Mouse (Mus musculus) cerebellum, adult (tissue): Measurements from ENCODE around the gene Gjb4.

Experiments
- ATAC-seq: cut with Nextera tagmentation; 2 replicates; pipeline ENCODE4 v1.9.2; 2017; ENCODE audit warnings: mild to moderate bottlenecking, moderate library complexity, mixed read lengths; ENCODE audit not compliant: insufficient number of reproducible peaks, low FRiP score, low TSS enrichment

Gjb4 gene

DNA sequence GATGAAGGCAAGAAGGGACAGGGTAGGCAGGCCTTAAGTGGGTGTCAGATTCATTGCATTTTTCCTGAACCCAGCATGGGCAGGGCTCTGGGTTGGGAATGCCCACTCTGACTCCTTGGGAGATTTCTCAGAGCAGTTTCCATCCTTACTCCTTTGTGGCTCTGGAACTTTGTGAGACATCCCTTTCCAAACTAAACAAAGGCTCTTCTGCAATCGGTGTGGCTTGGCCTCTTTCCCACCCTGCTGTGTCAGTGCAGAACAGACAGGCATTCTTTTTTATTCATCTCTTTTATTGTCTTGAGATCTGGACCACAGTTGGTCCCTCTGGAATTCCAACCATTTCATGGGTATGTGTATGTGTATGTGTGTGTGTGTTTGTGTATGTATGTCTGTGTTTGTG lies 1.3 kb downstream of the Gjb4 start:
- no peak for ATAC-seq

DNA sequence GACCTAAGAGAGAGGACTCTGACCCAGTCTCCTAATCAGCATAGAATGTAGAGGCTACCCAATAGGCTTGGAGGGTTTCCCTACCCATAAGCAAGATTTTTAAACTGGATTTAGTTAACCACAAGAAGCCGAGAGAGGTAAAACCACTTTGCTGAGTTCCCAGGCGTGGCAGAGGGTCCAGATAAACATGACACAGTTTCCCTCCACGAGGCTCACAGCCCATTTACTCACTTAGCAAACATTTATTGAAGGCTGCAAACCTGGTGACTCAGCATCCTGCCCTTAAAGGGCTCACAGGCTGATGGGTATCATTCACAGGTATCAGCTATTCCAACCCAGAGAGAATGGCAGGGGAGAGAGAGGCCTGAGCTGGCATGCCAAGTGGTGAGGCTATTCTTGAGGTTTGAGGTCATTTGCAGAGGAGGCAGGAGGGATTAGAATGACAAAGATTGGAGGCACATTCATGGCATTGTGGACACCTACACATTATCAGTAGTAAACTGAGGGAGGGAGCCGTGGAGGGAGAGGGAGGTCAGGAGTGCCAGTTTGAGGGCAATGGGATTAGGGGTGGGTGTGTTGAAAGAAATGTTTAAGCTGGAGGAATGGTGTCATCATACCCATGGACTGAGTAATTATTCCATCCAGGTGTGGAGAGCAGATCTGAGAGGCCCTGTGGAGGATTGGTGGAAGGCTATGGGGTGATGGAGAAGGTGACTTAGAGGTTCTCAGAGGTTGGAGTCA lies 4.2 kb downstream of the Gjb4 start:
- no peak for ATAC-seq

DNA sequence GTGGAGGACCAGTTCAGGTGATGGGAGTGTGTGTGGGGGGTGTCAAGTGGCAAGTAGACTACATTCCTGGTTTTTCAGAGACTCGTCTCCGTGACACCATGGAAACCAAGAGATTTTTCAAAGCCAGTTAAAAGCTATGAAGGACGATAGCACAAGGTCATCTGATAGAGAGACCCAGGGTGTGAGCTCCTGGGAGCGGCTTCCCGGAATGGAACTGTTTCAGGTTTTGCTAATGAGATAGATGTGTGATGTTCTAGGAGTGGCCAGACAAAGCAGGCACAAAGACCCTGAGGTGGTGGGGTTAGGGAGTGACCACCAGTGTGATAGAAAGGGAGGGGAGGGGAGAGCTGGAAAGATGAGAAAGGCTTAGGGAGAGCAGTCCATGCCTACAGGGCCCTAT lies 8.9 kb downstream of the Gjb4 start:
- ATAC-seq = no peak

DNA sequence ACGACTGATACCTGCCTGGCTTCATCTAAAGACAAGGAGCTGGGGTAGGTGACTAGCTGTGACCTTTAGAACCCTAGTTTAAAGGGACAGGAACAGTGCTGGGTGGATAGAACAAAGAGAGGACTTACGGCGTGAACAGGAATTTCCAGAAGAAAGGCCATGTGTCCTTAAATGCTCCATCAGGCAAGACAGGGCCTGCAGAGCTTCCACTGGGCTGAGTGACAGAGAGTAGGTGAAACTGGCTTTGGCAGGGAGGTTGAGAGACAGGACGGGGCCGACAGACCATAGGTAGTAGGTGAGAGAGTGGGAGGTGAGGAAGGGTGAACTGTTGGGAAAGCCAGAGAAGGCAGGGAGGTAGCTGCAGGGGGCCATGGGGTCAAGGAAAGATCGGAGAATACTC lies 12.5 kb downstream of the Gjb4 start:
- ATAC-seq = no peak

DNA sequence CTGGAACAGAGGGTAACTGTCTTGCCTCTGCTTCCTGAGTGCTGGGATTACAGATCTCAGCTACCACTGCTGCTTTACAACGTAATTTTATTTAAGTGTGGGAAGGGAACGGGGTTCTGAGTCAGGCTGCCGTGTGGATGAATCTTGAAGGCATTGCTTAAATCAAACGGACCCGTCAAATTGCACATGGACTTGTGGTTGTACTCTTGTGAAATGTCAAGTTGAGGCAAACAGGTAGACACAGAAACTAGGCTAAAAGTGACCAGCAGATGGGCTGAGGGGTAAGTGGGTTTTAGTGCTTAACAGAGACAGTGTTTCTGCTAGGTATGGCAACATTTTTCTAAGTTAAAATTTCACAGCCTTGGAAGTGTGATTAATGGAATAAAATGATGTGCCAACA lies 16.2 kb downstream of the Gjb4 start:
- no peak for ATAC-seq

DNA sequence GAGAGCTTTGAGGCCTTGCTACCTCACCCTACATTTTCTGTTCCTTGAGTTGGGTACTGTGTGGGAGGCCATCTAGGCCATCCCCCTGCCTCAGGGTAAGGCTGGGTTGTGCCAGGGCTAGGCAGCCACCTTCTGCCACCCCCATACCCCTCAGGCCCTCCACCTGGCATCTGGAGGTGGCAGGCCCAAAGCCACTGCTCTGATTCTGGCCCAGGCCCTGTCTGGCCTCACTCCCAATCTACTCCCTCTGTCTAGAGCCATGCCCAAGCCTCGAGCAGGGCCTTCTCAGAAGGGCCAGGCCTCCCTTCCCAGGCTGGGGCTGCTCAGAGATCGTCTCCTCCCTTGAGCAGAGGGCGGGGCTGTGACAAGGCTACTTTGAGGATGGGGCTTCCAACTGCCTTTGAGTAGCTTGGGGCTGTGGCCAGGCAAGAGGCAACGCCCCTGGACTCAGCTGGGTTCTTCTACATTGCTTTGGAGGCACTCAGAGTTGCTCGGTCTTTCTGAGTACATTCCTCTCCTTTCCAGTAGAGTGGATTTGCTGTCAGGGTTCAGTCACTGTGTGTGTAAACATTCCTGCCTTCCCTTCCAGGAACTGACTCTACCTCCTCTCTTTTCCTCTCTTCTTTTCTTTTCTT lies 18.9 kb downstream of the Gjb4 start:
- ATAC-seq = no peak

DNA sequence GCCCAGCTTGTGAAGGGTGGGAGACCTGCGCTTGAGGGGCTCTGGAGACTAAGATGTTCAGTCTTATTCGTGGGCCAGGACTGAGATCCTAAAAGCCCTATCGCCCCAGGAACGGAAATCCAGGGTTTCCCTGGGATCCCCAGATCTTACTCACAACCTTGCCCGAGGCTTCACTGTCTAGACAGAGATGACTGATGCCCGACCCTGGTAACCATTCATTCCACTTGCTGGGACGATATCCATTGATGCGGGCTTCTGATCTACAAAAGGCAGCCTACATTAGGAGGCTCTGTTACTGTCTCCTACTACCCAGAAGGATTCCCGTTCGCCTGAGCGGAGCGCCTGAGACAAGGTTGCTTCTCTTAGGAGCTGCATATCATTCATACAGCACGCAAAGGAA lies 22.7 kb downstream of the Gjb4 start:
- no peak for ATAC-seq

DNA sequence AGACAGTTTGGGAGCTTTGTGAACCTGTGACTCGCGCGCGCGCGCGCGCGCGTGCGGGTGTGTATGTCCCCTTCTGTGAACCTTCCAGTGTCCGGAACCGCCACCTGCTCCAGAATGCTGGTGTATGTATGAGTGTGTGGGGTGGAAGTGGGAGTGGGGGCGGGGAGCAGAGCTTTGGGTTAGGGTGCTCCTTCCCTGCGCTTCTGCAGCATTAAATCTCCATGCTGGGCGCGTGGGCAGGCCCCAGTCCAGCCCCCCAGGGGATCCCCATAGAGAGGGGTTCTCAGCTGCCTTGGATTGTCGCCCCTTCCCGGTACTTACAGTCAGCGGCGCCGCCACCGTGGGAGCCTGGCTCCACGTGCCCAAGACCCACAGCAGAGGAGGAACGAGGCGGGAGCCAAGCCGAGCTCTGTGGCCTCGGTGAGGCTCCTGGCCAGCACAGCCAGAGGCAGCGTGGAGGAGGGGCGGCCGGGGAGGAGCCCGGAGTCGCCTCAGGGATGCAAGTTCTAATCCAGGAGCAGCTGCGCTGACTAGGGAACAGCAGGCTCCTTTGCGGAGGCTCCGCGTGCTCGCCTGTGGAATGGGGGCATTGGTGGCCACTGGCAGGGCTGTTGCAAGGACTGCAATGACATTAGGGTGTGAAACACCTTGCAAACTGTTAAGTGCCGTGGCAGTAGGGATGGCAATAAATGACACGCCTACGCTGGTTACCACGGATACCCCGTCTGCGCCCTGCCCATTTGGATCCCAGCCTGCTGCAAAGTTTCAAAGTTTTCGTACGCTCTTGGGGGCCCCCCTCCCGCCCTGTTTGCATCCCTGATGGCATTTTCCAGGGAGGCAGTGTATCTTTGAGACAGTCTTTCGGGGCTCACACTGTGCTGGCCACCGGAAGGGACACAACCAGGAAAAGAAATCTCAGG lies 23.4 kb downstream of the Gjb4 start, which contains the start of gene Gjb3:
Gene Gjb3, minus strand, starts transcription at position 664 of the 920 bp plus-strand sequence.
- no peak for ATAC-seq

DNA sequence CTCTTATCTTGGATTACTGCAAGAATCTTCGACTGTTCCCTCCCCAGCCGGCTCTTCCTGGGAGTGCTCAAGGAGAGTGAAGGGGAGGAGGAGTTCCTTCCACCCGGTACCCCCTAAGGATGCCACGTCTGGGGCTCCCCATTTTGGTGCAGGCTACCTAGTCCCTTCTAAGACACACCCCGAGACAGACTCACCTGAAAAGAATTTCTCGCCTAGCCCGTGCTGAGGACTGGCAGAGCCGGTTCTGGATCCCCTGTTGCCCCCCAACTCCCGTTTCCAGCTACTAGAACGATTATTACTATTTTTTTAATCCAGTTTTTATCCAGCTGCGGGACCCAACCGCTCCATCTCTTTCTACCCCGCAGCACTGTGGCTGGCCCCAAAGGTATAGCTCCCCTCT lies 24.1 kb downstream of the Gjb4 start:
- no peak for ATAC-seq

DNA sequence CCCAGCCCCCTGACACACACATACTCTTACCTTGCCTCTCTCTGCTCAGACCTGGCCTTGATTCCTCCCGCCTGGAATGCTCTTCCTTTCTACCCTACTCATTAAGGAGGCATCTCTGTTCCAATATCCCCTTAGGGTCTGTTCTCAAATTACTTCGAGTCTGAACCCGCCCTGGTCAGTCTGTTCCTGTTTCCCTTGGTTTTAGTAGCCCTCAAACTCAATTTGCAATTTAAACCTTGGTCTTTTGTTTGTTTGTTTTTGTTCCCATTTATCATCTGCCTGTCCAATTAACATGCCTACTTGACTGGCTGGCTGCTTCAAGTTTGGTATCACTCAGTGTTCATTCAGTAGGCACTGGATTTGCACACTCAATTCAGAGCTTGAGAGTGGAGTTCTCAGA lies 24.8 kb downstream of the Gjb4 start:
- no peak for ATAC-seq

DNA sequence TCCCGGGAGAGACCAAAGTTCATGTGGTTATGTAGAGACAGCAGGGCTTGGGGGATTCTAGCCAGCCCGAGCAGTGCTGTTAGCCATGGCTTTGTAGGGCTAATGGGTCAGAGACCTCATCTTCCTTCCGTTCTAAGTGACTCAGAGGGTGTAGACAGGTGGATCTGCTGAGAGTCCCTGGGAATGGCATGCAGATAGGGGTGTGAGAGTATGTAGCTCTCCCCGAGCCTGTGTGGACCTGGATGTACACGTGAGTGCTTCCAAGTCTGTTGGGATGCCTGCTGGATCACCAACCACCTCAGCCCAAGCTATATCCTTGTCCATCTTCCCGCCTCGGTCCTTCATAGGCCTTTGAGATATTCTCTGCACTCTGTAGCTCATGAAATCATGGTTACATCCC lies 25.5 kb downstream of the Gjb4 start:
- no peak for ATAC-seq

DNA sequence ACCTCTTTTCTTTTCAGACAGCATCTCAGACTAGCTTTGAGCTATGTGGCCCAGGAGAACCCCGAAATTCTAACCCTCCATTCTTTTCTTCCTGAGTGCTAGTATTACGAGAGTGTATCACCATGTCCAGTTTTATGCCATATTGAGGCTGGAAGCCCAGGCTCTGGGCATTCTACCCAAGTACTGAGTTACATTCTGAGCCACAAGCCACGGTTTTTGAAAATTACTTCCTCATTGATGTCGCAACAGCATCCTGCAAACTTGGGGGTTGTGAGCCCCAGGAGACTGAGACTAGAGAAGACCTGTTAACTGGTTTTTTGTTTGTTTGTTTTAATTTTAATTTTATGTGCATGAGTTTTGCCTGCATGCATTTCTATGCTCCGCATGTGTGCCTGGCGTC lies 26.1 kb downstream of the Gjb4 start:
- no peak for ATAC-seq

DNA sequence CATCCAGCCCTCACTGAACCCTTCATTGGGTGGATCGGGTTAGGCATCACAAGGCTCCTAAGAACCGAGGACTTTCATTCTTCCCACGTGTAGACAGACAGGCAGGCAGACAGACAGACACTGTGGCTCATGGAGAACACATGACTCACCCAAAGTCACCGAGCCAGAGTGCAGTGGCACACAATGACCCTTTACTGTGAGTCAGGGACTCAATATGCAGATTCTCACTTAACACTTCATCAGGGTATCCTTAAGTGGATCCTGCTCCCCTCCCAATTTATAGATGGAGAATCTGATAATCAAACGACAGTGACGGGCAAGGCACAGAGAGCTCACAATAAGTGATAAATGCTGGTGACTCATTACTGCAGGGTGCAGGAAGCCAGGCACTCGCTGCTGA lies 26.6 kb downstream of the Gjb4 start:
- ATAC-seq = no peak

DNA sequence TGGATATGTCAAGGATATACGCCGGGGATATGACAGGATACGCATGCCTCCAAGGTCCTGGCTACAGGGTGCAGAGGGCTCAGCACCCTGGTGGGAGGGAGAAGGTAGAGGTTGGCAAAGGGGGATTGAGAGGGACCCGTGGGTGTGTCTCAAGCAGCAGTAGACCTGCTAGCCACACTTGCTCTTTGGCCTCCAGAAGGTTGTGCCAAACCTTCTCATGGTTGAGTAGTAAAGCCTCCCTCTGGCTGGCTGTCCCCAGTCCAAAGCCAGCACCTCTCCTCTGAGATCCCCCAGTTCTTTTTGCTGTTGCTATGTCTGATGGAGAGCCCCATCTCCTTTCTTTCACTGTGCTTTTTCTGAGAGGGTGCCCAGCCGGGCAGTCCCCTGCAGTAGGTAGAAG lies 28.6 kb downstream of the Gjb4 start:
- ATAC-seq = no peak

DNA sequence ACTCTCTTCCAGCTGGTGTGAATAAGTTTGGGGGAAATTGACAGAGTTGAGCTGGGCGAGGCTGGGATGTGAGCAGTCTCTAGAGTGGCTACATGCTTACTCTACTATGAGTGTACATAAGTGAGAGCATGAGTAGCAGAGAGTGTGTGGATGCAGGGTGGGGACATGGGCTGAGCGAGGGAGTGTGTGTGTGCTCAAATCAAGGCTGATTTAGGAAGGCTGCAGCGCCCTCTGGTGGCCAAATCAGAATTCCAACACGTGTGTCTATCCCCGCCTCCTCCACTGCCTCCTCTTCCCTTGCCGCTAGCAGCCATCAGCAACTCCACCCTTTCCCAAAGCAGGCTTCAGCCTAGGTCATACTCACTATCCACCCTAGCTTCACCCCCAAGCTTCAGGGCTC lies 29.1 kb downstream of the Gjb4 start:
- peak; percentile 64; the same call in 1 of the 2 replicates for ATAC-seq

DNA sequence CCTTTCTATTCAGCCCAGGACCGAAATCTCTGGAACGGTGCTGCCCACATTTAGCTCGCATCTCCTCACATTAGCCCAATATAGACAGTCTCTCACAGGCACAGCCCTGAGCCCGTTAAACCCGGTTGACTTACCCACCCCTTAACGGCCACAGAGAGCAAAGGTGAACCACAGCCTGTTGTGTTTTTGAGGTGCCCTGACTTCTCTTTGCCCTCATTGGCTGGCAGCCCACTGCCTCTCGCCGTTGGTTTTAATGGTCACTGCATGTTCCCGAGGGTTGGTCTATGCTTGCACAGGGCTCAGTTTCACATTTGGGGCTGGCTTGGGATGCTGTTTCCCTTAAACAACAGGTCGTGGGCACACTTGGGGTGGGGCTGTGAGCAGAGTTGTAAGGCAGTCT lies 29.6 kb downstream of the Gjb4 start:
- no peak for ATAC-seq

DNA sequence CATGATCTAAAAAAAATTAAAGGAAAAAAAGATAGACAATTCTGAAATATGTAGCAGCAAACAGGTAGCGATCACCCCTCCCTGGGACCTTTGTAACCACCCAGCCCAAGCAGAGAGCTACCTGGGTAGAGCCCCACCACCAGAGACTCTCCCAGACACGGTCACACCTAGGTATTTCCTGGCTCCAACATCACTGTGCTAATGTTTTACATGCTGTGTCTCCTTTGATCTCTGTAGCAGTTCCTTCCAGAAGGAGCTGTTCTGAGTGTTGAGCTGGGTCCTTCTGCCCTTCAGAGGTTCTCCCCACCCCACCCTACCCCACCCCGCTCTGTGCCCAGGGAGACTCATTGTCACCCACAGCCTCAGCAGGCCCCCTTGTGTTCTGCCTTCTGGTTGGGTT lies 30.2 kb downstream of the Gjb4 start:
- no peak for ATAC-seq

DNA sequence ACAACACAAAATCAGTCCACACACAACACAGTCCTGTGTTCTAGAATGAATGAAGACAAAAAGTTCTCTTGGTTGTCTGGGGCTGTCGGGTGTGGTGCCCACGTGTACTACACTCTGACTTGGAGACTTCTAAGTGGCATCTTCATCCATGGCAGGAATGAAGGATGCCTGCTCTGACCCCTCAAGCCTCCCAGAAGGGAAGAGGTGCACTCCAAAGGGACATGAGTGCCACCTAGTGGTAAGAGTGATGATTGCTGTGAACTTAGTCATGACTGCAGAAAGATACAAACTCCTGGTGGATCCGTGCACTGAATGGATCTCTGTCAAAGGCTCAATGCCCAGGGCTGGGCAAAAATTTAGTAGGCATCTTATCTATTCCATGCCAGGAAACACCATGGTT lies 34.3 kb downstream of the Gjb4 start:
- no peak for ATAC-seq

DNA sequence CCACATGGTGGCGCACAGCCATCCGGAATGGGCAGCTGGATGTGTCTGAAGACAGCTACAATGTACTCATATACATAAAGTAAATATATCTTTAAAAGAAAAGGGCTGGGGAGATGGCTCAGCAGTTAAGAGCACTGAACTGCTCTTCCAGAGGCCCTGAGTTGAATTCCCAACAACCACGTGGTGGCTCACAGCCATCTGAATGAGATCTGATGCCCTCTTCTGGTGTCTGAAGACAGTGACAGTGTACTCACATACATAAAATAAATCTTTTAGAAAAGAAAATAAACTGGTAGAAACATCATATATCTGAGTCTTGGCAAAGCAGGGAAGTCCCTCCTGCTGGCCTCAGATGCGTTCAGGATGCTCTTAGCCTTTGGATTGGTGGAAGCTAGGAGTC lies 36.7 kb downstream of the Gjb4 start:
- ATAC-seq = no peak

DNA sequence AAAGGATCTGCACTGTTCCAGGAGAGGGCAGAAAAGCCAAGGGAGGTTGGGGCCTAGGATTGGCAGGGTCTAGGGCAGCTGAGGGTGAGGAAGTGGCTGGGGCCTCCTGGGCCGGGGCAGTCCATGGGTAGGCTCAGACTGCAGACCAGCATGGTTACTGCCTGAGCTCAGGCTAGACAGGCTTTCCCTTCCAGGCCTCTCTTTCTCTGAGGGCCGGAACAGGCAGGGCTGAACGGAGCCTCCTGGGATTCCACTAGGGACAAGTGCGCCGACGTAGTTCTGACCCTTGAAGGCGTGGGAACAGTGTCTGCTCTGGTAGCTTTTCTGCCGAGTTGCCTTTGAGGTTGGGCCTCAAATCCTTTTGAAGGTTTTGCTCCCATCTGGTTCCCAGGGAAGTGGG lies 38.1 kb downstream of the Gjb4 start:
- no peak for ATAC-seq

DNA sequence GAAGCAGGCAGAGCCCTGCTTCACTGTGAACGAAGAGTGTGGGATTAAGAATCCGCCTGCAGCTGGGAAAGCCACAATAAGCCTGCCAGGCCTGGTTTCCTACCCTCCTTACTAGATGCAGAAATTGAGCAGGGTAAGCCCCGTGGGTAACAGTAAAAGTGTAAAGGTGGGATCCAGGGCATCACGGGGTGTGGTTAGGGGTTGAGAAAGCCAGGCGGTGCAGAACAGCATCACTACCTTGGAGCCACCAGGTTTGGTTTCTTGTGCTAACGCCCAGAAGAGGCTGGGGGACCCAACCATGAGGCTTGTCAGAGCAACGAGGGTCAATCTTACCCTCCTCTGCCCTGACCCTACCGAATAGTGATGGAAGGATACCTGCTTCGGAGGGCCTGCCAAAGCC lies 39.3 kb downstream of the Gjb4 start:
- no peak for ATAC-seq
